Mouse (Mus musculus) heart, embryonic 13.5 days (tissue): ENCODE data around the gene Slc35e2. TPM values are rescaled to one million over a fixed set of nuclear protein-coding genes. Genes with fewer than 3 reads are reported as not detected.

Experiments
- ATAC-seq: fragments of 200-750 bp; cut with Nextera tagmentation; 2 replicates; pipeline ENCODE4 v1.8.0; 2017; ENCODE audit warnings: moderate TSS enrichment; ENCODE audit not compliant: insufficient number of reproducible peaks, low FRiP score, low TSS enrichment; ENCODE audit errors: extremely low read depth
- H3K27ac ChIP-seq: fragments of 300-500 bp; sonication (generic); replicated peaks from 2 replicates; pipeline ENCODE4 v1.5.1; 2015; ENCODE audit warnings: moderate library complexity, mild to moderate bottlenecking, inconsistent platforms
- H3K27me3 ChIP-seq: fragments of 300-500 bp; sonication (generic); replicated peaks from 2 replicates; pipeline ENCODE4 v1.6.1; 2015; ENCODE audit warnings: mild to moderate bottlenecking, inconsistent platforms
- H3K36me3 ChIP-seq: fragments of 300-500 bp; sonication (generic); 2 replicates; pipeline ENCODE4 v1.6.1; 2015; ENCODE audit warnings: mild to moderate bottlenecking, inconsistent platforms
- H3K4me1 ChIP-seq: fragments of 300-500 bp; sonication (generic); 2 replicates; pipeline ENCODE4 v1.6.1; 2015; ENCODE audit warnings: inconsistent platforms
- H3K4me2 ChIP-seq: fragments of 300-500 bp; sonication (generic); 2 replicates; pipeline ENCODE4 v1.6.1; 2015; ENCODE audit warnings: inconsistent platforms, mild to moderate bottlenecking, moderate library complexity
- H3K4me3 ChIP-seq: fragments of 300-500 bp; sonication (generic); 2 replicates; pipeline ENCODE4 v1.5.1; 2015; ENCODE audit warnings: moderate library complexity, mild to moderate bottlenecking, inconsistent platforms
- H3K9ac ChIP-seq: fragments of 300-500 bp; sonication (generic); 2 replicates; pipeline ENCODE4 v1.6.1; 2015; ENCODE audit warnings: inconsistent platforms, mild to moderate bottlenecking, moderate library complexity
- H3K9me3 ChIP-seq: fragments of 300-500 bp; sonication (generic); 2 replicates; pipeline ENCODE4 v1.6.1; 2016; ENCODE audit warnings: inconsistent platforms
- WGBS: fragments of 180-500 bp; shearing (Covaris S2); methylation state at CpG from one replicate; pipeline ENCODE4 v1.1.7; 2015; ENCODE audit warnings: mixed read lengths; 5-methylcytosine and 5-hydroxymethylcytosine counted together
- polyA plus RNA-seq: library from polyadenylated mRNA; unstranded; fragments of >200 nt; fragmentation: Nextera tagmentation; extraction: Ambion mirVana; gene quantifications from 2 replicates; pipeline ENCODE4 v1.2.1, GENCODE M21; 2015

Slc35e2 gene
- polyA plus RNA-seq, 1 experiment from 2014 or later: 6.2 TPM

GRCm38 (mm10) chr4:155599901-155600825 lies 1.1 kb upstream of the Slc35e2 start:
- H3K27ac ChIP-seq: peak overlapping the region; percentile 97

DNA sequence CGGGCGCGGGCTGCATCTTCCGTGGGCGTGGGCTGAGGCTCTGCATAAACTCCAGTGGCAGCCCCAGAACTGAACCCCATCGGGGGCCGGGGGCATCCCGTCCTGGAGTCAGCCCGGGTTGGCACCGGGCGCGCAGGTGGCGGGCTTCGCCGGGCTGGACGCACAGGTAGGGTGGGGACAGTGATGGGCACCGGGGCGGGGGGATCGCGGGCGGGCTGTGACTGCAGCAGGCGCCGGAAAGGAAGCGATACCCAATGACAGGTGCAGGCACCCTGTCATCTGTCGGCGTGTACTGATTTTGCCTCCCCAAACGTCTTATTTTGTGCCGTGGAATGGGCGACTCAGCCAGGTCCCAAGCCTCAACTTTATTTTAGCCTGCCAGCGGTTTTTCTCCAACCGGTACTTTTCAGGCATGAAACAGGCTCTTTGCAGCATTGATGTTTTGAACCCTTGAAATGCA lies 811 bp downstream of the Slc35e2 start:
- Histone ChIP-seq H3K4me1 (peaks cover 17% of the 10 kb centered on the region), H3K36me3 (peaks cover 41% of the 10 kb centered on the region), H3K27me3 (no peaks in the 10 kb centered on the region), H3K9ac (peak overlapping the region; percentile 96), H3K27ac (peak overlapping the region; percentile 97), H3K9me3 (no peaks in the 10 kb centered on the region), H3K4me3 (peak overlapping the region; percentile 98), H3K4me2 (peak overlapping the region; percentile 96)
- WGBS: under 1% methylated on average over 29 of the region's 31 CpGs
- 0 out of 2 replicates have a peak, but pooled peaks have one; percentile 4 for ATAC-seq

More at GRCm38 (mm10) chr4:155599901-155600825, 1.1 kb upstream of the Slc35e2 start:
- Histone ChIP-seq H3K4me3 (peak overlapping the region; percentile 98), H3K36me3 (peaks cover 23% of the 10 kb centered on the region), H3K4me1 (peaks cover 19% of the 10 kb centered on the region), H3K27me3 (no peaks in the 10 kb centered on the region), H3K4me2 (peak overlapping the region; percentile 96), H3K9ac (peak overlapping the region; percentile 96), H3K9me3 (no peaks in the 10 kb centered on the region)
- ATAC-seq: no peak
- WGBS: 87% methylated on average over 11 of the region's 11 CpGs

GRCm38 (mm10) chr4:155602753-155603152 lies 1.5 kb downstream of the Slc35e2 start:
- no peak overlapping the region for H3K27ac ChIP-seq
- ATAC-seq: no peak
- H3K9ac ChIP-seq: peak overlapping the region; percentile 96
- H3K4me3 ChIP-seq: peak overlapping the region; percentile 98
- no peaks in the 10 kb centered on the region for H3K27me3 ChIP-seq
- peaks cover 17% of the 10 kb centered on the region for H3K4me1 ChIP-seq
- H3K9me3 ChIP-seq: no peaks in the 10 kb centered on the region
- WGBS: 71% methylated on average over 1 of the region's 1 CpGs
- H3K36me3 ChIP-seq: peaks cover 43% of the 10 kb centered on the region
- peak overlapping the region; percentile 96 for H3K4me2 ChIP-seq

GRCm38 (mm10) chr4:155603801-155604200 lies 2.6 kb downstream of the Slc35e2 start:
- Histone ChIP-seq H3K4me3 (no peak overlapping the region), H3K9me3 (no peaks in the 10 kb centered on the region), H3K36me3 (peaks cover 48% of the 10 kb centered on the region), H3K9ac (no peak overlapping the region), H3K27ac (no peak overlapping the region), H3K4me1 (peaks cover 17% of the 10 kb centered on the region), H3K4me2 (no peak overlapping the region), H3K27me3 (no peaks in the 10 kb centered on the region)
- 91% methylated on average over 6 of the region's 6 CpGs for WGBS
- no peak for ATAC-seq

DNA sequence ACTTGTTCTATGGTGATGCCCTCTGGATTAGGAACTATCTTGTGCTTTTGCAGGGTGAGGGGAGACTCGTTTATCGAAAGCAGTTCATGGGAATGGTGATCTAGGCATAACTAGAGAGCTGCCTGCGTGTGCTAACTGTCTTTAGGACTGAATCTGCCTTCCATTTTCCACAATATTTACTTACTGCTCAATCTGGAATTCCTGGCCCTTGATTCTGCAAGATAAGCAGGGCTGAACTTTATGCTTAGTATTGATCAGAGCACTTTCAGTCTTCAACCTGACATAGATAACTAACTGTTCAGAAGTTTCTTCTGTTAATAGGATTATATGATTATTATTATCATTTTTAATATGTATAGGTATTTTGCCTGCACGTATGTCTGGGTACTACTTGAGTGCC lies 3.9 kb downstream of the Slc35e2 start:
- no peak overlapping the region for H3K4me2 ChIP-seq
- H3K4me3 ChIP-seq: no peak overlapping the region
- peaks cover 58% of the 10 kb centered on the region for H3K36me3 ChIP-seq
- no peak for ATAC-seq
- peaks cover 17% of the 10 kb centered on the region for H3K4me1 ChIP-seq
- 88% methylated on average over 4 of the region's 4 CpGs for WGBS
- H3K9me3 ChIP-seq: no peaks in the 10 kb centered on the region
- H3K27ac ChIP-seq: no peak overlapping the region
- H3K9ac ChIP-seq: no peak overlapping the region
- no peaks in the 10 kb centered on the region for H3K27me3 ChIP-seq

DNA sequence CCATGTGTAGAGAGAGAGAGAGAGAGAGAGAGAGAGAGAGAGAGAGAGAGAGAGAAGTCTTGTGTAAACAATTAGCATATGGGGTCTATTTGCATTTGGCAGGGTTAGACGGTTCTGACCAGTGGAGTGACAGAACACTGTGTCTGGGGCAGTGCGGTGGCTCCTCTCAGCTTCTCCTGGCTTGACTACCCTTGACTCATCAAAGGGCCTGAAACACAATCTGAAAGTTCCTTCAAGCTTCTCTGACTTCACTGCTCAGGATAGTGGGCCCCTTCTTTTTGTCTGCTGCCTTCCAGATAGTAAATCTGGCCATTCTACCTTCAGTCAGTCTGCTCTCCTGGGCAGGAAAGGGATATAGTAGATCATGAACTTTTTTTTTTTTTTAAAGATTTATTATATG lies 5.6 kb downstream of the Slc35e2 start:
- Histone ChIP-seq H3K27me3 (no peaks in the 10 kb centered on the region), H3K9me3 (no peaks in the 10 kb centered on the region), H3K27ac (no peak overlapping the region), H3K4me1 (peaks cover 11% of the 10 kb centered on the region), H3K36me3 (peaks cover 72% of the 10 kb centered on the region), H3K4me2 (no peak overlapping the region), H3K9ac (no peak overlapping the region), H3K4me3 (no peak overlapping the region)
- 76% methylated on average over 2 of the region's 2 CpGs for WGBS
- no peak for ATAC-seq

DNA sequence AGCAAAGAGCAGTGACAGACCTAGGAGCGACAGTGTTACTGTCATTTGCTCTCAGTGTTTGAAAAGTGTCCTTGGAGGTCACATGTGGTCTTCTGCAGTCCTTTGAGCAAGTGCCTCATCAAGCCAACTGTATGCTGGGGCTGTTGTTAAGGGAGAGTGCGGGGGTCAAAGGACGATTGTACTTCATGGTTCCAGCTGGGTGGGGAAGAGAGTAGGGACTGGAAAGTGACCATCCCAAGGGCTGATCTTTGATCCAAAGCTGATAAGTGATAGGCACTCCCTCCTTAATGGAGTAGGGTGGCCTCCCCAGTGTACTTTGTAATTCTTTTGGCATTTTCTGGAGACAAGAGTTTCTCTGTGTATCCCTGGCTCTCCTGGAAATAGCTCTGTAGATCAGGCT lies 10.6 kb downstream of the Slc35e2 start:
- no peaks in the 10 kb centered on the region for H3K4me1 ChIP-seq
- 83% methylated on average over 3 of the region's 3 CpGs for WGBS
- H3K36me3 ChIP-seq: peaks cover 81% of the 10 kb centered on the region
- no peak overlapping the region for H3K4me3 ChIP-seq
- H3K9me3 ChIP-seq: no peaks in the 10 kb centered on the region
- no peak for ATAC-seq
- H3K4me2 ChIP-seq: no peak overlapping the region
- no peak overlapping the region for H3K27ac ChIP-seq
- no peak overlapping the region for H3K9ac ChIP-seq
- no peaks in the 10 kb centered on the region for H3K27me3 ChIP-seq

DNA sequence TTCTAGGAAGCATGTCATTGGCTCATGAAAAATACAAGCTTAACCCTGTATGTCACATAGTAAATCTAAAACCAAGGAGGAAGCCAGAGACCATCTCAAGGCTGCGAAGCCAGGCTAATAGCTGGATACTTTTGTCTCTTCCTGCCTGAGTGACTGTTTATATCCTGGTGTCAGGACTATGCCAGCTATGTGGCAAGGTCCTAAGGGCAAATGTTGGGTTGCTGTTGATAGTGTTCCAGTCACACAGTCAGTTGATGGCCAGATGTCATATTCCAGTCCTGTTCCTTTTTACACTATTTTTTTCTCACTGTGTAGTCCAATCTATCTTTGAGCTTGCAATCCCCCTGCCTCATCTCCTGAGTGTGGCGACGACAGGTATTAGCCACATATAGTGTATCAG lies 12.0 kb downstream of the Slc35e2 start:
- H3K27me3 ChIP-seq: no peaks in the 10 kb centered on the region
- no peaks in the 10 kb centered on the region for H3K9me3 ChIP-seq
- H3K4me2 ChIP-seq: no peak overlapping the region
- peaks cover 87% of the 10 kb centered on the region for H3K36me3 ChIP-seq
- H3K4me3 ChIP-seq: no peak overlapping the region
- no peak for ATAC-seq
- H3K27ac ChIP-seq: no peak overlapping the region
- H3K4me1 ChIP-seq: no peaks in the 10 kb centered on the region
- no peak overlapping the region for H3K9ac ChIP-seq
- 93% methylated on average over 3 of the region's 3 CpGs for WGBS

- peaks cover 84% of the 10 kb centered on the region for H3K36me3 ChIP-seq
- no peaks in the 10 kb centered on the region for H3K27me3 ChIP-seq
- H3K4me3 ChIP-seq: no peak overlapping the region
- 85% methylated on average over 5 of the region's 5 CpGs for WGBS
- H3K9me3 ChIP-seq: no peaks in the 10 kb centered on the region
- no peak overlapping the region for H3K9ac ChIP-seq
- no peak overlapping the region for H3K27ac ChIP-seq
- H3K4me1 ChIP-seq: peaks cover under 1% of the 10 kb centered on the region
- no peak for ATAC-seq
- H3K4me2 ChIP-seq: no peak overlapping the region
Measured at GRCm38 (mm10) chr4:155618321-155618720, 17.1 kb downstream of the Slc35e2 start.

DNA sequence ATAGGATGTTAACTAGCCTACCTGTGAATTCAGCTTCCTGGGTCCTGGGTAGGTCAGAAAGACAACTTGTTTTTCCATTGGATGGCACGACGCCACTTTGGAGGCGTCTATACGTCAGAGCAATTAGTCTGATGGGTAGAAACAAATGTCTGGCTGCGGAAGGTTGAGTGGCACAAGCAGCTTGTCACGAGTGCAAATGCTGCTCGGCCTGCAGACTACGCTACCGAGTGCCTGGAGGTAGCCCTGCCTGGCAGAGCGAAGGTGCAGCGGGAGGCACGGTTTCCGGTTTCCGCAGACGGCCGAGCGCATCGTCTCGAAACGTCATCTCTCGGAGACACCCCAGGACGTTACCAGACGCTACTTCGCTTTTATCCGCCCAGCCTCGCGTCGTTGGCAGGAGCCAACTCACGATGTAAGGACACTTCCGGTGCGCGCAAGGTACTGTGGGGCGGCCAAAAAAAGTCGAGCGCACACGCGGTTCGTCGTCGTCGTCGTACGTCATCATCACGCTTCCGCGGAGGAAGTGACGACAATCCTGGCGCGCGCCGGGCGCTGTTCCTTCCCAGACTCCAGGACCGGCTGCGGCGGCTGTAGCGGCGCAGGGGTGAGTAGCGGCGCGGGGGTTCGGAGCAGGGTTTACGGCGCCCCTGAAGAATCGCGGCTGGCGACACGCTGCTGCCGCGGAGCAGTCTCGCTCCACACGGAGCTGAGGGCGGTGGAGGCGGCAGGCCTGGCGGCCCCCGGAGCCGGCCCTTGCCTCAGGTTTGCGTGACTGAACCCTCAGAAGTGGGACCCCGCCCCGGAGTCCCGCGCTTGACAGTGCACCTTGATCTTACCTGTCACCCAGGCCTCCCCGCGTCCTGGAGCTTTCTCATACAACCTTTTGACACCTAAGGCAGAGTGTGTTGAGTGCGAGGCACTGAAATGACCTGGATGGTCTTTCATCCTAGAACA lies 23.4 kb downstream of the Slc35e2 start, which contains the start of gene Cdk11b:
Cdk11b (plus strand) TSS at position 517 of the 954 bp plus-strand sequence.
- Histone ChIP-seq H3K27me3 (no peaks in the 10 kb centered on the region), H3K27ac (peak within 1 kb of the TSS; percentile 91), H3K36me3 (peaks cover 57% of the 10 kb centered on the region), H3K4me2 (peak within 1 kb of the TSS; percentile 92), H3K4me1 (peaks cover 12% of the 10 kb centered on the region), H3K9ac (peak within 1 kb of the TSS; percentile 94), H3K4me3 (peak within 1 kb of the TSS; percentile 98), H3K9me3 (no peaks in the 10 kb centered on the region)
- WGBS: under 1% methylated on average over 84 of the region's 84 CpGs
- peak; percentile 99 for ATAC-seq

DNA sequence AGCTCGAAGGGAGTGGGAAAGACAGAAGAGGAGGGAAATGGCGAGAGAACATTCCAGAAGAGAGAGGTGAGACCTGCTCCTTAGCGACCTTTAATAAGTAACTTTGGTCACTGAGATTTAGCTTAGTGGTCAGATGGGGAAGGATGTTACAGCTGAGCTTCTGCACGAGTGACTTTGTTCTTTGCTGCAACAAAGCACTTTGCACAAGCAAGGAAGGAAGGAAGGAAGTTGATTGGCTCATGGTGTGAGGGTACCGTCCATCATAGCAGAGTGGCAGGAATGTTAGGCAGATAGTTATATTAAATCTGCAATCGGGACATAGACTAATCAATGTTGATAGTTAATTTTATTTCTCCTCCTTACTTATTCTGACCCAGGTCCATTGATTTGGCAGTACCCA lies 29.1 kb downstream of the Slc35e2 start:
- peaks cover 3% of the 10 kb centered on the region for H3K4me1 ChIP-seq
- 80% methylated on average over 6 of the region's 6 CpGs for WGBS
- H3K9ac ChIP-seq: no peak overlapping the region
- no peak overlapping the region for H3K27ac ChIP-seq
- ATAC-seq: no peak
- H3K4me3 ChIP-seq: no peak overlapping the region
- no peaks in the 10 kb centered on the region for H3K9me3 ChIP-seq
- H3K27me3 ChIP-seq: no peaks in the 10 kb centered on the region
- H3K36me3 ChIP-seq: peaks cover 87% of the 10 kb centered on the region
- no peak overlapping the region for H3K4me2 ChIP-seq
